Mouse (Mus musculus) liver, embryonic 15.5 days (tissue): Measurements from ENCODE around the gene Klhl26. TPM values are rescaled to one million over a fixed set of nuclear protein-coding genes. Genes with fewer than 3 reads are reported as not detected.
"Not testable (repeated sequence)": the region's sequence is repeated elsewhere in the genome, so short reads cannot be mapped to it uniquely, and the experiment has no call there.

Source experiments
- ATAC-seq: fragments of 200-750 bp; cut with Nextera tagmentation; 2 replicates; pipeline ENCODE4 v1.8.0; 2017; ENCODE audit warnings: moderate number of reproducible peaks, mild to moderate bottlenecking, moderate library complexity; ENCODE audit not compliant: insufficient read depth
- H3K27ac ChIP-seq: fragments of 300-500 bp; sonication (generic); replicated peaks from 2 replicates; pipeline ENCODE4 v1.5.1; 2015; ENCODE audit warnings: mild to moderate bottlenecking, inconsistent platforms
- H3K27me3 ChIP-seq: fragments of 300-500 bp; sonication (generic); 2 replicates; pipeline ENCODE4 v1.6.1; 2015; ENCODE audit warnings: mild to moderate bottlenecking, inconsistent platforms
- H3K36me3 ChIP-seq: fragments of 300-500 bp; sonication (generic); replicated peaks from 2 replicates; pipeline ENCODE4 v1.6.1; 2015; ENCODE audit warnings: moderate library complexity, mild to moderate bottlenecking, inconsistent platforms
- H3K4me1 ChIP-seq: fragments of 300-500 bp; sonication (generic); replicated peaks from 2 replicates; pipeline ENCODE4 v1.6.1; 2015; ENCODE audit warnings: inconsistent platforms
- H3K4me2 ChIP-seq: fragments of 300-500 bp; sonication (generic); 2 replicates; pipeline ENCODE4 v1.6.1; 2015; ENCODE audit warnings: moderate library complexity, mild to moderate bottlenecking, inconsistent platforms
- H3K4me3 ChIP-seq: fragments of 300-500 bp; sonication (generic); replicated peaks from 2 replicates; pipeline ENCODE4 v1.5.1; 2015; ENCODE audit warnings: mild to moderate bottlenecking, inconsistent platforms
- H3K9ac ChIP-seq: fragments of 300-500 bp; sonication (generic); 2 replicates; pipeline ENCODE4 v1.6.1; 2015; ENCODE audit warnings: moderate library complexity, mild to moderate bottlenecking, inconsistent platforms
- H3K9me3 ChIP-seq: fragments of 300-500 bp; sonication (generic); replicated peaks from 2 replicates; pipeline ENCODE4 v1.6.1; 2016; ENCODE audit warnings: inconsistent platforms
- WGBS: fragments of 180-500 bp; shearing (Covaris S2); methylation state at CpG from one replicate; pipeline ENCODE4 v1.1.7; 2015; ENCODE audit warnings: mixed read lengths; ENCODE audit not compliant: insufficient replicate concordance; 5-methylcytosine and 5-hydroxymethylcytosine counted together
- polyA plus RNA-seq: library from polyadenylated mRNA; unstranded; fragments of >200 nt; fragmentation: Nextera tagmentation; extraction: Ambion mirVana; gene quantifications from 2 replicates; pipeline ENCODE4 v1.2.1, GENCODE M21; 2015

Klhl26 gene
- 6.4 and 6.7 TPM in 2 replicates for polyA plus RNA-seq

DNA sequence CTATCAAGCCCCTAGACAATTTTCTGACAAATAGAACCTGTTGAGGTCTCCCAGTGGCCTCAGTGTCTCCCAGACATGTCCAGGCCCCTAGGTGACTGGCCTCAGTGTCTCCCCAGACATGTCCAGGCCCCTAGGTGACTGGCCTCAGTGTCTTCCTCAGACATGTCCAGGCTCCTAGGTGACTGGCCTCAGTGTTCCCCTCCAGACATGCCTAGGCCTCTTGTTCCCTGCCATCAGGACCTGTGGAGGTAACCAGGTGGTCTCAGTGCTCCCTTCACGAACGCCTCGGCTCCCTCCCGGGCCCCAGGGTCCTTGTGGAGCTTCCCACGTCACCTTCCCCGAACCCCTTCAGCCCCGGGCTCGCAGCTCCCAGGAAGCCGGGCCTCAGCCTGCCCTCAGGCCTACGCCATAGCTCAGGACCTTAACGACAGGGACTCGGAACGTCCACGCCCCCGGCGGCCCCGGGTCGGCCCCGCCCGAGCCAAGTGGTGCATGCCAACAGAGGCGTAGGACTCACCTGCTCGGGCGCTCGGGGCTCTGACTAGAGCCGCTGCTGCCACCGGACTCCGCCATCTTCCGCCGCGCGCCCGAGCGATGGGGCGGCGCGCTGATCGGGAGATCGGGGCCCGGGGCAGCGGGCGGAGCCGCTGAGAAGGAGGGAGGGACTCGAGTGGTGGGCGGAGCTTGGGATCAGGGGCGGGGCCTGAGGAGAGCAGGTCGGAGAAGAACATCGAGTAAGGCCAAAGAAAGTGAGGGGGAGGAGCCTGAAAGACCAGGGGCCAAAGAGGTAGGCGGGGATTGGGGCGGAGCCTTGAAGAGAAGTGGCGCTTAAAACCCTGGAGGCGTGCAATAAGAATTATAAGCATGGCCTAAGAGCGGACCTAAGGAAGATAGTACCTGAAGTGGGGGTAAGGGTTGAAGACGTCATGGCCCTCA lies at the start of gene Klhl26:
Klhl26 (minus strand) TSS at position 636 of the 936 bp plus-strand sequence.
- H3K4me3 ChIP-seq, result peak within 1 kb of the TSS; percentile 73
- peak within 1 kb of the TSS; percentile 78 for H3K4me2 ChIP-seq
- peaks cover 35% of the 10 kb centered on the region for H3K27me3 ChIP-seq
- peak; percentile 86 for ATAC-seq
- H3K9me3 ChIP-seq, result no peaks in the 10 kb centered on the region
- no peaks in the 10 kb centered on the region for H3K36me3 ChIP-seq
- WGBS, result under 1% methylated on average over 53 of the region's 53 CpGs
- H3K9ac ChIP-seq, result peak within 1 kb of the TSS; percentile 86
- peaks cover 33% of the 10 kb centered on the region for H3K4me1 ChIP-seq
- peak within 1 kb of the TSS; percentile 82 for H3K27ac ChIP-seq

DNA sequence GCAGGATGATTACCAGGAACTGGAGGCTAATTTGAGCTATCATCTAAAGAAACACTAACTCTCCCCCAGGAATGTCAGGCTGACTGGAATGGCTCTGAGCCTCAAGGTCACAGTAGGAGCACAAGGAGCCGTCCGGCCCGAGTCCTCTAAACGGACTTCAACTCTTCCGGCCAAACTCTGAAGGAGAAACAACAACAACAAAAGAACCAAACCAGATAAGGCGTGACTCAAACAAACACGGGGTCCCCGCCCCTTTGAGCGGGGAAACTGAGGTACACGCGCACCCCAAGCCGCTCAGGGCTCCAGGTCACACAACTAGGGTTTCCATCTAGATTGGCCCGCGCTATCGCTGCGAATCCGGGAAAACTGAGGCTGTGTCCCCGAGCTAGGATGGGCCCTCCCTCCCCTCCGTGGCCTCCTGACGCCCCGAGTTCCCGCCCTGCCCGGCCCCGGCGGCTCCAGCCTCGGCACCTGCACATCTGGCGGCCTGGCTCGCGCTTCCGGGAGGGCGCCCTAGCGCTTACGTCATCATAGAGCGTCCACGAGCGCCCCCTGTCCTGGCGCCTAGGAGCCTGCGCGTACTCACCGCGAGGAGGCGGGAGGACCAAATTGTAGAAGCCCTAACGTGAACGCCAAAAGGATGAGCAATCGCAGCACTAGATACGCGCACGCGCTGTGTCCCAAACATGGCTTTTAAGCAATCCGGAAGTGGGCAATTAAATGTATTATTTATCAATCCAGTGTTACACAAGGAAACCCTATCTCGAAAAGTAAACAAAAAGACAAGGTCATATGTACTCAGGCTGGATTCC lies 46.0 kb upstream of the Klhl26 start:
- WGBS, result under 1% methylated on average over 51 of the region's 51 CpGs
- H3K27me3 ChIP-seq, result no peaks in the 10 kb centered on the region
- peak overlapping the region; percentile 94 for H3K27ac ChIP-seq
- peak overlapping the region; percentile 84 for H3K9ac ChIP-seq
- peaks cover 47% of the 10 kb centered on the region for H3K4me1 ChIP-seq
- H3K4me3 ChIP-seq, result peak overlapping the region; percentile 77
- no peaks in the 10 kb centered on the region for H3K9me3 ChIP-seq
- peaks cover 17% of the 10 kb centered on the region for H3K36me3 ChIP-seq
- peak overlapping the region; percentile 85 for H3K4me2 ChIP-seq
- peak; percentile 81 for ATAC-seq

DNA sequence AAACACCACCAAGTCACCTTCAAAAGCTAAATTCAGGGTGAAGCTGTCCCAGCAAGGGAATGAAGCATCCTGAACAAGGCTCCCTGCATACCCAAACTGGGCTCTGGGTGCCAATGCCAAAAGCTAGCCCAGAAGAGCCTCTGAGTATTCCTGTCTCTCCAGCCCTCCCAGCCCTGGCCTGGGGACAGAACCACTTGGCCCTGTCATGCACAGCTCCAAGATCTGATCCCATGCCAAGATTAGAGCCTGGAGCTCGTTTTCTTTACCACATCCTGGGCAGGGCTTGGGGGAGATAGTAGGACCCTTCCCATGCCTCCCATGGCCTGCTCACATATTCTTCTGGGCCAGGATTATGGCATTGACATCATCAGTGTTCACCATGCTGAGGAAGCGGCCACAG lies 42.8 kb upstream of the Klhl26 start:
- ATAC-seq, result no peak
- Histone ChIP-seq H3K27ac (no peak overlapping the region), H3K4me2 (no peak overlapping the region), H3K27me3 (no peaks in the 10 kb centered on the region), H3K9me3 (no peaks in the 10 kb centered on the region), H3K9ac (no peak overlapping the region), H3K36me3 (peaks cover 42% of the 10 kb centered on the region), H3K4me3 (no peak overlapping the region), H3K4me1 (peaks cover 33% of the 10 kb centered on the region)
- 37% methylated on average over 2 of the region's 2 CpGs for WGBS

DNA sequence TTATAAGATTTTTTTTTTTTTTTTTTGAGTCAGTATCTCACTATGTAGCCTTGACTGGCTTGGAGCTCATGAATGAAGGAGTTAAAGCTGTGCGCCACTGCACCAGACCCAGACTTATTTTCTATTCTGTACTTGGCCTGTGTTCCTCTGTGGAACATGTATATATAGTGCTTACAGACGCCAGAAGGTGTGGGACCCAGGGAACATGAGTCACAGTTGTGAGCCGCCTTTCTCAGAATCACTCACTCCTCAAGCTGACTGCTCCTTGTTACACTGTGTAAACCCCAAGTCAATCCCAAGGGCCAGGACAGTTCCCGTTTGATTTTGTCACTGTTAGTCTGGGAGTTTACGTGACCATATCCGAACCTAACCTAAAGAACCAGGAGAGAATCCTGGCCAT lies 42.3 kb upstream of the Klhl26 start:
- H3K36me3 ChIP-seq, result peaks cover 48% of the 10 kb centered on the region
- ATAC-seq, result no peak

DNA sequence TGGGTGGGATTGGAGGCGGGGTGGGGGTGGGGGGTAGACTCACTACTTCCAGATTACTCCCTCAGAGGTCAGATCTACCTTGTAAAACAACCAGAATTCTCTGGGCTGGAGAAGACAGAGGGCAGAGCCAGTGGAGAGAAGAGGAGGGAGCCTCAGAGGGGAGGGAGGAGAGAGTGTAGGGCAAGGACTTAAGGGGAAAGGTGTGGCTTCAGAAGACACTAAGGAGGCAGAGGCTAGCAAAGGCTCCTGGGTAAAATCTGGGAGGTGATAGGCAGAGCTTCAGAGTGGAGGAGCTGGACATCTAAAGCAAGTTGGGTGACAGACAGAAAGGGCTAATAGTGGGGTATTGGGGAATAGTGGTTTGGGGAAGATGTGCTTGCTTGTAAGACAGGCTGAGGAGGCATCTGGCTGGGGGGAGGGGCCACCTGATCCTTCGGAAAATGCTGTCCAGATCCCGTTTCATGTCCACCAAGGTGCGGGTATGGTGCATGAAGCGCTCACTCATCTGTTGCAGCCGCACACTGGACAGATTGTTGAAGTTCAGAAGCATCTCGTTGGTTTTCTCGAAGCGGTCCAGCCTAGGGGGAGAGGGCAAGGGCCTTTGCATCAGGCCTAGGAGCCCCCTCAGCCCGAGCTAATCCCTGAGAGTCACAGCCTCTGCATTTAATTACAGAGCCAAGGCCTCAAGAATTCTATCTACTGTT lies 41.3 kb upstream of the Klhl26 start:
- 76% methylated on average over 10 of the region's 10 CpGs for WGBS
- peaks cover 57% of the 10 kb centered on the region for H3K36me3 ChIP-seq
- no peaks in the 10 kb centered on the region for H3K9me3 ChIP-seq
- no peak overlapping the region for H3K9ac ChIP-seq
- ATAC-seq, result no peak
- no peak overlapping the region for H3K27ac ChIP-seq
- H3K4me1 ChIP-seq, result peaks cover 29% of the 10 kb centered on the region
- H3K4me3 ChIP-seq, result no peak overlapping the region
- H3K4me2 ChIP-seq, result no peak overlapping the region
- H3K27me3 ChIP-seq, result no peaks in the 10 kb centered on the region

More for the DNA sequence above, 42.3 kb upstream of the Klhl26 start:
- no peaks in the 10 kb centered on the region for H3K27me3 ChIP-seq
- peaks cover 33% of the 10 kb centered on the region for H3K4me1 ChIP-seq
- no peaks in the 10 kb centered on the region for H3K9me3 ChIP-seq
- 85% methylated on average over 6 of the region's 6 CpGs for WGBS
- no peak overlapping the region for H3K27ac ChIP-seq
- H3K4me3 ChIP-seq, result no peak overlapping the region
- H3K9ac ChIP-seq, result no peak overlapping the region
- H3K4me2 ChIP-seq, result no peak overlapping the region

DNA sequence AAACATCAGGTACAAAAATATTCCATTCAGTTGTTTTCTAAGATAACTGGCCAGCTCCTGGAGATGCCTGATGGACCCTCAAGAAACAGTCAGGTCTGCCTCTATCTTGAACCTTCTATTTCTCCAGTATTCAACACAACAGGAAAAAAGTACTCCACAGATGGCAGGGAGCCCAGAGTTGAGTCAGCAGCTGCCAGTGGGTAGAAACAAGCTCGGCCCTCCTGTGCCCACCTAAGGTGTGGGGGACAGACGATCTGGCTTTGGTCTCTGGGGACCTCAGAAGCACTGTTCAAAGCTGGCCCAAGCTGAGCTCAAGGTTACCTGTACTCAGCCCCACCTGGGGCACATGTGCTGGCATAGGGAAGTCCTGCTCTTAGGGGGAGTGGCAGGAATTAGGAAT lies 36.7 kb upstream of the Klhl26 start:
- Histone ChIP-seq H3K4me3 (no peak overlapping the region), H3K9me3 (no peaks in the 10 kb centered on the region), H3K4me1 (peaks cover 45% of the 10 kb centered on the region), H3K4me2 (no peak overlapping the region), H3K27me3 (no peaks in the 10 kb centered on the region), H3K27ac (no peak overlapping the region), H3K9ac (no peak overlapping the region), H3K36me3 (peaks cover 58% of the 10 kb centered on the region)
- WGBS, result 63% methylated on average over 2 of the region's 2 CpGs
- no peak for ATAC-seq

DNA sequence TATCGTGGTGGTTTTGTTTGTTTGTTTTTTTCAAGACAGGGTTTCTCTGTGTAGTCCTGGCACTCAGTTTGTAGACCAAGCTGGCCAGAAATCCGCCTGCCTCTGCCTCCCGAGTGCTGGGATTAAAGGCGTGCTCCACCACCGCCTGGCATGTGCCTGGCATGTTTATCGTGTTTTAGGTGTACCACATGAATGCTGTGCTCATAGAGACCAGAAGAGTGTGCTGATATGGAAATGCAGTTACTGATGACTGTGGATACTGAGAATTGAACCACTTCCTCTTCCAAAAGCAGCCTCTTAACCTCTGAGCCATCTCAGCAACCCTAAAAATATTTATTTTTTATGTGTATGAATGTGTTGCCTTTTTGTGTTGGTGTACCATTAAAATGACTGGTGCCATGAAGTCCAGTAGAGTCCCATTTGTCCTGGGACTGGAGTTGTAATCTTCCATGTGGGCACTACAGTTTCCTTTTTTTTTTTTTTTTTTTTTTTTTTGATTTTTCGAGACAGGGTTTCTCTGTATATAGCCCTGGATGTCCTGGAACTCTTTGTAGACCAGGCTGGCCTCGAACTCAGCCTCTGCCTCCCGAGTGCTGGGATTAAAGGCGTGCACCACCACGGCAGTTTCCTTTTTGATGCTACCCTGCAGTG lies 35.6 kb upstream of the Klhl26 start:
- Histone ChIP-seq H3K27ac (peak overlapping the region; percentile 100), H3K9ac (0 out of 2 replicates have a peak overlapping the region, but pooled peaks have one; percentile 97), H3K4me2 (peak overlapping the region; percentile 85)

DNA sequence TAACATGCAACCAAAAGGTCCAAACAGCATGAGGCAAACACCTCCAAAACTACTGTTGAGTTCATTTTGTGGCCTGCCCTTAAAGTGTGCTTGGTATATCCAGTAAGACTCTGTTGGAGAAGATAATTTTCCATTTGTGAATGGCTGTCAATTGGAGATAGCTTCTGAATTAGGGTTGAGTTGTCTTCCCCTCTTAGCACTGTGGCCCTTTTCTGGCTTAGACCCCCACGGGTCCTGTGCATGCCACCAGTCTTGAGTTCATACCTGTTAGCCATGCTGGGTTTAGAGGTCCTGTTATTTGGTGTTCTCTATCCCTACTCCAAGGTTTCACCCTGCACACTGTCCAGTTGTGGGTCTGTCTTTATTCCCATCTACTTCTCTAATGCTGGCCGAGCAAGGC lies 35.0 kb upstream of the Klhl26 start:
- no peak for ATAC-seq
- peak overlapping the region; percentile 85 for H3K4me2 ChIP-seq
- peak overlapping the region; percentile 100 for H3K27ac ChIP-seq
- WGBS, result 72% methylated on average over 2 of the region's 2 CpGs
- H3K4me1 ChIP-seq, result peaks cover 50% of the 10 kb centered on the region
- no peaks in the 10 kb centered on the region for H3K9me3 ChIP-seq
- H3K36me3 ChIP-seq, result peaks cover 63% of the 10 kb centered on the region
- peak overlapping the region; percentile 97 for H3K4me3 ChIP-seq
- H3K9ac ChIP-seq, result peak overlapping the region; percentile 97
- H3K27me3 ChIP-seq, result no peaks in the 10 kb centered on the region

More for the DNA sequence above, 35.6 kb upstream of the Klhl26 start:
- peaks cover 45% of the 10 kb centered on the region for H3K4me1 ChIP-seq
- no peaks in the 10 kb centered on the region for H3K9me3 ChIP-seq
- H3K36me3 ChIP-seq, result peaks cover 58% of the 10 kb centered on the region
- no peak for ATAC-seq
- H3K4me3 ChIP-seq, result peak overlapping the region; percentile 97; the same call in 1 of the 2 replicates
- no peaks in the 10 kb centered on the region for H3K27me3 ChIP-seq
- WGBS, result 58% methylated on average over 11 of the region's 11 CpGs

DNA sequence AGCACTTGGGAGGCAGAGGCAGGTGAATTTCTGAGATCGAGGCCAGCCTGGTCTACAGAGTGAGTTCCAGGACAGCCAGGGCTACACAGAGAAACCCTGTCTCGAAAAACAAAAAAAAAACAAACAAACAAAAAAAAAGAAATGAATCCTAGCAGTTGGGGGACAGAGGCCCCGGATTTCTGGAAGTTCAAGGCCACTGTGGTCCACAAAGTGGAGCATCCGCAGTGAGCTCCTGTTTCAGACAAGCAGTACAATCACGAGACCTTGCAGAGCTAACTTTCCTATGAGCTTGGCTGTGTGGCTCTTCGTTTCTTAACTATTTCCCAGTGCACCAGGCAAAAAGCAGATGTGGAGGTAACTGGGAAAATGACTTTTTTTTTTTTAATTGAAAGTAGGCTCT lies 34.4 kb upstream of the Klhl26 start:
- WGBS, result 32% methylated on average over 6 of the region's 6 CpGs
- peak overlapping the region; percentile 97 for H3K4me3 ChIP-seq
- H3K27me3 ChIP-seq, ATAC-seq, H3K9me3 ChIP-seq: not testable (repeated sequence)
- H3K4me1 ChIP-seq, result peaks cover 54% of the 10 kb centered on the region
- peak overlapping the region; percentile 97 for H3K9ac ChIP-seq
- H3K36me3 ChIP-seq, result peaks cover 58% of the 10 kb centered on the region
- H3K4me2 ChIP-seq, result peak overlapping the region; percentile 85
- peak overlapping the region; percentile 100 for H3K27ac ChIP-seq

DNA sequence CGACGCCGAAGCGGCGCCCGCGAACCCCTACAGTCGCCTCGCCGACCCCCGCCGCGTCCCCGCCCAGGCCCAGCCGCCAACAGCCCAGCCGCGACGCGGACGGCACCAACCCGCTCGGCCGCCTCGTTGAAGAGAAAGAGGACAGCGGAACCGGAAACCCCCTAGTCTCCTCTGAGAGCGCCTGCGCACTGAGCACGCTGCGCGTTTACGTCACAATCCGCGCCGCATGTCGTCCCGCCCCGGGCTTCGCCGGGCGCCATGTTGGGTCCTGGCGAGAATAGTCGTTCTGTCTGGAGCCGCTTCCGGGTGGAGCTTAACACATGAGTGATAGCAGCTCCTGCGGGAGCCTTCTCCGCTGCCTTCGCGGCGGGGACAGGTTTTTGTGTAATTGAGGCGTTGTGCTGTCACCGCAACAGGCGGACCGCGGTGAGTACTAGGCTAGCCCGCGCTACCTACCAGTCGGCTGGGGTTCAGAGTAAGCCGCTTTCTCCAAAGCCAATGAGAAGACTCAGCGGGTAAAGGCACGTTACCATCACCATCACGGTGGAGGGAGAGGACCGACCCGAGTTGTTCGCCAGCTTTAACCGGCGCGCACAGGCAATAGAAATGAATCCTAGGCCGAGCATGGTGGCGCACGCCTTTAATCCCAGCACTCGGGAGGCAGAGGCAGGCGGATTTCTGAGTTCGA lies 33.6 kb upstream of the Klhl26 start, which contains the start of gene Uba52:
Uba52 (minus strand) TSS at position 574 of the 688 bp plus-strand sequence.
- Histone ChIP-seq H3K27ac (peak within 1 kb of the TSS; percentile 100), H3K27me3 (no peaks in the 10 kb centered on the region), H3K4me1 (peaks cover 62% of the 10 kb centered on the region), H3K9ac (peak within 1 kb of the TSS; percentile 97), H3K4me3 (peak within 1 kb of the TSS; percentile 97), H3K9me3 (no peaks in the 10 kb centered on the region), H3K36me3 (peaks cover 50% of the 10 kb centered on the region), H3K4me2 (peak within 1 kb of the TSS; percentile 85)
- under 1% methylated on average over 74 of the region's 74 CpGs for WGBS
- peak; percentile 74 for ATAC-seq
